Mouse (Mus musculus) C2C12 (cell line): ENCODE data around the gene Olfml2a.

Source experiments
- CEBPB ChIP-seq: IDR thresholded peaks from one replicate; pipeline ENCODE4 v1.6.1; 2011; ENCODE audit warnings: low read depth, mild to moderate bottlenecking, control low read depth, moderate library complexity
- CTCF ChIP-seq: IDR thresholded peaks from one replicate; pipeline ENCODE4 v1.5.1; 2011; ENCODE audit not compliant: control insufficient read depth, insufficient read depth, insufficient read length
- FOSL1 ChIP-seq: IDR thresholded peaks from one replicate; pipeline ENCODE4 v1.8.0; 2011; ENCODE audit warnings: mild to moderate bottlenecking, low read length; ENCODE audit not compliant: poor library complexity, insufficient read depth, severe bottlenecking
- MAX ChIP-seq: IDR thresholded peaks from one replicate; pipeline ENCODE4 v1.6.1; 2011; ENCODE audit warnings: mild to moderate bottlenecking, control low read depth
- MYOD1 ChIP-seq: IDR thresholded peaks from one replicate; pipeline ENCODE4 v1.6.1; 2011; ENCODE audit warnings: low read depth; ENCODE audit not compliant: control insufficient read depth, insufficient read length
- MYOG ChIP-seq: IDR thresholded peaks from one replicate; pipeline ENCODE4 v1.6.1; 2011; ENCODE audit not compliant: control insufficient read depth, insufficient read length; ENCODE audit errors: extremely low read depth
- USF1 ChIP-seq: IDR thresholded peaks from one replicate; pipeline ENCODE4 v1.6.1; 2011; ENCODE audit warnings: low read depth, mild to moderate bottlenecking, control low read depth, moderate library complexity

GRCm38 (mm10) chr2:39011264-39011663 is 79.5 kb downstream of the Olfml2a start:
- TF ChIP-seq CTCF (no peak), USF1 (no peak), FOSL1 (no peak), MYOD1 (no peak), MAX (no peak), MYOG (no peak), CEBPB (no peak)
